Mouse (Mus musculus) spleen, adult 2 months (tissue): ENCODE results near the gene Arhgap45. TPM values are rescaled to one million over a fixed set of nuclear protein-coding genes. Genes with fewer than 3 reads are reported as not detected.
"Not testable (repeated sequence)": the region's sequence is repeated elsewhere in the genome, so short reads cannot be mapped to it uniquely, and the experiment has no call there.

ENCODE experiments used
- DNase-seq, 2 experiments: peaks; one replicate each; pipeline versions ENCODE4 v3.0.0 to v3.0.0-alpha.2; 2012 to 2021; ENCODE audit warnings: low spot score in 2 of 2, low read depth in 1 of 2
- H3K27ac ChIP-seq: fragments of 200-500 bp; 2 replicates; pipeline ENCODE4 v1.5.1; 2012; ENCODE audit warnings: low read length, inconsistent platforms; ENCODE audit not compliant: insufficient read depth
- H3K27me3 ChIP-seq: fragments of 200-500 bp; 2 replicates; pipeline ENCODE4 v1.6.1; 2012; ENCODE audit warnings: mild to moderate bottlenecking, moderate library complexity, low read length, inconsistent platforms; ENCODE audit not compliant: control insufficient read depth, insufficient read depth
- H3K36me3 ChIP-seq: fragments of 200-500 bp; 2 replicates; pipeline ENCODE4 v1.6.1; 2012; ENCODE audit warnings: mild to moderate bottlenecking, low read length, inconsistent platforms; ENCODE audit not compliant: control insufficient read depth, insufficient read depth
- H3K4me1 ChIP-seq: fragments of 200-500 bp; 2 replicates; pipeline ENCODE4 v1.6.1; 2011; ENCODE audit warnings: inconsistent platforms; ENCODE audit not compliant: control insufficient read depth, insufficient read depth, insufficient read length
- H3K4me3 ChIP-seq: fragments of 200-500 bp; 2 replicates; pipeline ENCODE4 v1.5.1; 2011; ENCODE audit warnings: mild to moderate bottlenecking, inconsistent platforms; ENCODE audit not compliant: insufficient read depth, insufficient read length; ENCODE audit errors: extremely low read depth
- CTCF ChIP-seq: fragments of 200-500 bp; IDR thresholded peaks from 2 replicates; pipeline ENCODE4 v1.5.1; 2011; ENCODE audit warnings: mild to moderate bottlenecking, inconsistent platforms; ENCODE audit not compliant: insufficient read depth, insufficient read length, insufficient replicate concordance; ENCODE audit errors: extremely low read depth
- POLR2A ChIP-seq: fragments of 200-500 bp; IDR thresholded peaks from 2 replicates; pipeline ENCODE4 v1.6.1; 2011; ENCODE audit warnings: low read depth, low read length, inconsistent platforms
- WGBS: fragments of 180-500 bp; shearing (Covaris S2); methylation state at CpG from one replicate; pipeline ENCODE4 v1.1.7; 2018; 5-methylcytosine and 5-hydroxymethylcytosine counted together
- polyA plus RNA-seq: library from polyadenylated mRNA; depleted of rRNA; stranded (reverse); fragments of >200 nt; gene quantifications from 2 replicates; pipeline ENCODE4 v1.2.3, GENCODE M21; 2012

The Arhgap45 gene
- polyA plus RNA-seq, 1 experiment, result 492 TPM

DNA sequence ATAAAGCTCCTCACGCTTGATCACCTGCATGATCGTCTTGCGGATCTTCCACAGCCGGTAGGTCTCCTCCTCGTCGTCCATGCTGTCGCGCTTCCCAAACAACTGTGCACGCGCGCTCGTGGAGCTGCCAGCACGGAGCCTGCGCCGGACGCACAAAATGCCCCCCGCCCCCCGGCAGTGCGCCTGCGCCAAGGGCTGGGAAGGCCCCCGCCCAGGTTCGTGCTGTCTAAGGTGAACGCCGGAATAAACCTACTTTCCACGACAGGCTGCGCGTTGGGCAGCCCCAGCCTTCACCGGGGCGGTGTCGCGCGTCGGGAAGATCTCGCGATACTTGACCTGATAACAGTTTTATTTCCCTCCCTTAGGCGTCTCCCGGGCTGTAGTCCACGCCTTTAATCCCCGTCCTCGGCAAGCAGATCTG, 23.1 kb downstream of the Arhgap45 start, which contains the start of gene Polr2e:
Gene Polr2e (minus strand): TSS at position 237 of the 421 bp plus-strand sequence.
- H3K4me1 ChIP-seq, result peaks cover 19% of the 10 kb centered on the region; the same call in 1 of the 2 replicates
- H3K27me3 ChIP-seq, result no peaks in the 10 kb centered on the region
- peak within 1 kb of the TSS; percentile 58 for H3K27ac ChIP-seq
- peak within 1 kb of the TSS; percentile 90 for H3K4me3 ChIP-seq
- TF ChIP-seq CTCF, result no peak
- peak; percentile 48 for TF ChIP-seq POLR2A
- peaks cover 28% of the 10 kb centered on the region for H3K36me3 ChIP-seq
- WGBS, result under 1% methylated on average over 40 of the region's 40 CpGs
- DNase-seq, result peak; percentile 93 to 94

DNA sequence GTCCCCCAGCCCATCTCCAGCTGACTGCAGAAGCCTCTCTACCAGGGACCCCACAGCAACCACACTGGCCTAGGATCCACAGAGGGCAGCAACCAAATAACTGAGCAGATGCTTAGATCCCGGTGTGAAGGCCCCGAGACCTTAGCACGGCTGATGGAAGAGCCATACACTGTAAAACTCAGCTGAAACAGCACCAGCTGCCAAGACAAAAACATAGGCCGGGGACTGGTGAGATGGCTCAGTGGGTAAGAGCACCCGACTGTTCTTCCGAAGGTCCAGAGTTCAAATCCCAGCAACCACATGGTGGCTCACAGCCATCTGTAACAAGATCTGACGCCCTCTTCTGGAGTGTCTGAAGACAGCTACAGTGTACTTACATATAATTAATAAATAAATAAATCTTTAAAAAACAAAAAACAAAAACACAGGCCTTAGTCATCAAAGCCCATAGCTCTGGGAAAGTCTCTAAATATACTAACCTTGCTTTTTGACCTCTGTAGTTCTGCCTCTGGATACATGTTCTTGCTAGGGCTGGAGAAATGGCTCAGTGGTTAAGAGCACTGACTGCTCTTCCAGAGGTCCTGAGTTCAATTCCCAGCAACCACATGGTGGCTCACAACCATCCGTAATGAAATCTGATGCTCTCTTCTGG, 25.1 kb downstream of the Arhgap45 start:
- not testable (repeated sequence) for H3K27ac ChIP-seq, DNase-seq, H3K4me1 ChIP-seq, H3K27me3 ChIP-seq, H3K4me3 ChIP-seq
- H3K36me3 ChIP-seq, result peaks cover 13% of the 10 kb centered on the region
- WGBS, result 89% methylated on average over 8 of the region's 8 CpGs

DNA sequence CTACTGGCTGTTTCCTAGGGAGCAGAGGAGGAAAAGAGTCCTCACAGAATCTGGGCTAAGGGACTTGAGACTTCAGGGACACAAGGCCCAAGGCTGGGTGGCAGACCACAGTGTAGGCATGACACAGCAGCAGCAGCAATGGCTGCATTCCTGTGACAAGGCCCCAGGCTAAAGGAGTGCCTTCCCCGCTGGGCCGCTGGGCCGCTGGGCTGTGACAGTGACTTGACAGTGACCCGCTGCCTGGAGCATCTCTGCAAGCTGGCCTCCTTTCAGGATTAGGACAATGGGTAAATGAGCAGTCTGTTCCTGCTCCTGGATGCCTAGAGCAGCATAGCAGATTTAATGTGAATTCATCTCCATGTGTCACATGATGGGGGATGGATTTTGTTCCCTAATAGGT, 27.6 kb downstream of the Arhgap45 start:
- H3K27me3 ChIP-seq, result no peaks in the 10 kb centered on the region
- no peak overlapping the region for H3K4me3 ChIP-seq
- DNase-seq, result no peak
- peaks cover 4% of the 10 kb centered on the region; the same call in 1 of the 2 replicates for H3K4me1 ChIP-seq
- no peak for TF ChIP-seq CTCF
- no peak for TF ChIP-seq POLR2A
- 97% methylated on average over 4 of the region's 4 CpGs for WGBS
- no peak overlapping the region for H3K27ac ChIP-seq
- no peaks in the 10 kb centered on the region for H3K36me3 ChIP-seq

DNA sequence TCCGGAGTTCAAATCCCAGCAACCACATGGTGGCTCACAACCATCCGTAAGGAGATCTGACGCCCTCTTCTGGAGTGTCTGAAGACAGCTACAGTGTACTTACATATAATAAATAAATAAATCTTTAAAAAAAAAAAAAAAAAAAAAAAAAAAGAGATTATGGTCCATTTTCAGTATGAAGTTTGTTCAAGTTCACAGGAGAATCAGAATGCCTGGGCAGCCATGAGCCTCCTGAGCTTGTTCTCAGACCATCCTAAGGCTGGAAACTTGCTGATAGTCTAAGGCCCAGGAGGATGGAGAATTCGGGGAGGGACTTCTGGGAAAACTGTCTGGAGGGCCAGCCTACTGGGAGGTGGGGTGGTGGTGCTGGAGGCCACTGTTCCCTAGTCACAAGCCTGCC, 28.9 kb downstream of the Arhgap45 start:
- H3K27ac ChIP-seq, H3K36me3 ChIP-seq, H3K4me3 ChIP-seq, H3K27me3 ChIP-seq, DNase-seq, H3K4me1 ChIP-seq: not testable (repeated sequence)
- WGBS, result 72% methylated on average over 4 of the region's 4 CpGs

DNA sequence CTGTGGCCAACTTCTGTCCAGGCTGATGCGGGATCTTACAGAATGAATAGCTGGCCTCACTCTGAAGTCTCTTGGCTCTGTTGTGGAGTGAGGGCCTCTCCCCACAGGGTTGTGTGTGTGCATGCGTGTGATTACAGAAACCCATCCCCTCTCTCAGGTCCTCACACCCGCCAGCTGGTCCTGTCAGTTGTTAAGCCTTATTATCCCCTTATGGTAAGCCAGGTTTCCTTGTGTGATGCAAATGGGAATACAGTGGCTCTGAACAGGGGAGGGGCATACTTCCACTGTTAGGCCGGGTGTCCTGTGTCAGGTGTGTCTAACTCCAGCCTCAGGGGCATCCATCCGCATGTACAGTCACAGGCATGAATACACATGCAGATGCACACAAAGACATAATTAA, 29.3 kb downstream of the Arhgap45 start:
- Histone ChIP-seq H3K4me1 (peaks cover 11% of the 10 kb centered on the region; the same call in 1 of the 2 replicates), H3K36me3 (no peaks in the 10 kb centered on the region), H3K4me3 (no peak overlapping the region), H3K27ac (no peak overlapping the region), H3K27me3 (no peaks in the 10 kb centered on the region)
- WGBS, result 90% methylated on average over 5 of the region's 5 CpGs
- no peak for DNase-seq
- TF ChIP-seq CTCF (no peak), POLR2A (no peak)

DNA sequence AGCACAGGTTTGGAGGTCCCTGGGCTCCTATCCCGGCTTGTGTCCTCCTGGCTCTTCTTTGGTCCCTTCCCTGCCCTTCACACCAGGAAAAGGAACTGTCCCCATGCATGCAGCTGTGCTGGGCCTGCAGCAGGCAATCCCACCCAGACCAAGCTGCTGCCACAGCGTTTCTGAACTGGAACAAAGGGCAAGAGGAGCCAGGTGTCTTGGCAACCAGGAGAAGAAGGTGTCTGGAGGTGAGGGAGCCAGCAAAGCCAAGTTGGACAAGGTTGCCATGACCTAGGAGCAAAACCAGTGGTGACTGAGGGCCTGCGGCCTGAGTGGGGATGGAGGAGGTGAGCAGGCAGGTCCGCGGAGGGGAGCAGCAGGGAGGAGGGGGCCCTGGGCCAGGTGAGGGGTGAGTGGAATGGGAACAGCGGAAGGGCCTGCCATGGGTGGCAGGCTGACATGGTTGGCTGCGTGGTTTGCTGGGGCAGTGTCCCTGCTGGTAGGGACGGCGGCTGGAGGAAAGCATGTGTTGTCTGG, 30.6 kb downstream of the Arhgap45 start, which contains the start of gene Gpx4:
Gene Gpx4 (plus strand): TSS at position 126 of the 525 bp plus-strand sequence.
- H3K4me3 ChIP-seq, result no peak within 1 kb of the TSS
- TF ChIP-seq POLR2A (no peak), CTCF (no peak)
- 90% methylated on average over 9 of the region's 9 CpGs for WGBS
- H3K4me1 ChIP-seq, result peaks cover 20% of the 10 kb centered on the region; the same call in 1 of the 2 replicates
- DNase-seq, result no peak
- H3K27me3 ChIP-seq, result no peaks in the 10 kb centered on the region
- H3K36me3 ChIP-seq, result no peaks in the 10 kb centered on the region
- H3K27ac ChIP-seq, result no peak within 1 kb of the TSS

DNA sequence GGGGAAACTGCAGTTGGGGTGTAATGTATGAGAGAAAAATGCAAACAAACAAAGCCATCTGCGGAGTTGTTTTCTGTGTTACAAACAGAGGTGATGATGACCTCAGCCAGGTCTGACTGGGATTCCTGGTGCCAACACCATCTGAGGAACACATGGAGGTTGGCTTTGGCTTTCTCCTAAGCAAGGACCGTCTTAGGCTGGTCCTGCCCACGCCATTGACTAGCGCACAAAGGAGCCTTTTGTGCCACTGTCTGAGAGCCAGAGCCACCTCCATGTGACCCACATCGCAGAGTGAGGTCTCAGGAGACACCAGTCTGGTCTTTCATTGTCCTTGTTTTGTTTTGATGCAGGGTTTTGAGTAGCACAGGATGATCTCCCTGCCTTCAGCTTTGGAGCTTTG, 31.9 kb downstream of the Arhgap45 start:
- DNase-seq, result no peak

More for the DNA sequence above, 31.9 kb downstream of the Arhgap45 start:
- H3K27me3 ChIP-seq, result no peaks in the 10 kb centered on the region
- H3K4me3 ChIP-seq, result no peak overlapping the region
- WGBS, result 81% methylated on average over 5 of the region's 5 CpGs
- H3K36me3 ChIP-seq, result no peaks in the 10 kb centered on the region
- TF ChIP-seq POLR2A, result no peak
- TF ChIP-seq CTCF, result no peak
- H3K4me1 ChIP-seq, result peaks cover 29% of the 10 kb centered on the region; the same call in 1 of the 2 replicates
- H3K27ac ChIP-seq, result no peak overlapping the region
